Mouse (Mus musculus) limb, embryonic 14.5 days (tissue): ENCODE measurements at regions not wholly inside any gene's neighbourhood (a gene's known extent, or its start where the extent isn't known, plus 50 kb on each side); places are given as distances from the start of the nearest gene placed in this dataset.

Experiments used
- ATAC-seq: fragments of 200-750 bp; cut with Nextera tagmentation; 2 replicates; pipeline ENCODE4 v1.8.0; 2017; ENCODE audit warnings: low read depth, moderate number of reproducible peaks, moderate TSS enrichment; ENCODE audit not compliant: low FRiP score
- DNase-seq: peaks from one replicate; pipeline ENCODE4 v3.0.0-alpha.2; 2015; ENCODE audit warnings: low spot score
- H3K27ac ChIP-seq: fragments of 300-500 bp; sonication (generic); replicated peaks from 2 replicates; pipeline ENCODE4 v1.5.1; 2014; ENCODE audit warnings: low read depth, mild to moderate bottlenecking, low read length, moderate library complexity, mixed read lengths
- H3K27me3 ChIP-seq: fragments of 300-500 bp; sonication (generic); 2 replicates; pipeline ENCODE4 v1.6.1; 2014; ENCODE audit warnings: low read length, mixed read lengths; ENCODE audit not compliant: control insufficient read depth, insufficient read depth
- H3K36me3 ChIP-seq: fragments of 300-500 bp; sonication (generic); 2 replicates; pipeline ENCODE4 v1.6.1; 2014; ENCODE audit warnings: mild to moderate bottlenecking, low read length, moderate library complexity, mixed read lengths; ENCODE audit not compliant: control insufficient read depth, insufficient read depth
- H3K4me1 ChIP-seq: fragments of 300-500 bp; sonication (generic); 2 replicates; pipeline ENCODE4 v1.6.1; 2014; ENCODE audit warnings: antibody characterized with exemption, low read length, mixed read lengths; ENCODE audit not compliant: control insufficient read depth, insufficient read depth
- H3K4me2 ChIP-seq: fragments of 300-500 bp; sonication (generic); replicated peaks from 2 replicates; pipeline ENCODE4 v1.6.1; 2014; ENCODE audit warnings: low read depth, mild to moderate bottlenecking, low read length, moderate library complexity; ENCODE audit not compliant: severe bottlenecking
- H3K4me3 ChIP-seq: fragments of 300-500 bp; sonication (generic); replicated peaks from 2 replicates; pipeline ENCODE4 v1.5.1; 2014; ENCODE audit warnings: low read length
- H3K9ac ChIP-seq: fragments of 300-500 bp; sonication (generic); 2 replicates; pipeline ENCODE4 v1.6.1; 2014; ENCODE audit warnings: mild to moderate bottlenecking, low read depth, low read length, moderate library complexity; ENCODE audit not compliant: severe bottlenecking
- H3K9me3 ChIP-seq: fragments of 300-500 bp; sonication (generic); 2 replicates; pipeline ENCODE4 v1.6.1; 2016; ENCODE audit warnings: low read length; ENCODE audit not compliant: control insufficient read depth
- POLR2A ChIP-seq: fragments of 200-500 bp; IDR thresholded peaks from 2 replicates; pipeline ENCODE4 v1.8.0; 2012; ENCODE audit warnings: inconsistent platforms, mild to moderate bottlenecking, moderate library complexity, borderline replicate concordance; ENCODE audit not compliant: insufficient read depth, insufficient read length; ENCODE audit errors: extremely low read depth
- WGBS: fragments of 180-500 bp; shearing (Covaris S2); extraction: QIAGEN DNeasy Blood & Tissue Kit; methylation state at CpG from one replicate; pipeline ENCODE4 v1.1.7; 2014; 5-methylcytosine and 5-hydroxymethylcytosine counted together

GRCm38 (mm10) chr2:63472248-63472647, 288.2 kb upstream of the Kcnh7 start:
- DNase-seq (no peak), ATAC-seq (no peak)
- H3K36me3 ChIP-seq: no peaks in the 10 kb centered on the region
- H3K4me3 ChIP-seq: no peak overlapping the region
- no peaks in the 10 kb centered on the region for H3K4me1 ChIP-seq
- no peak overlapping the region for H3K4me2 ChIP-seq
- no peak for TF ChIP-seq POLR2A
- H3K9me3 ChIP-seq: no peaks in the 10 kb centered on the region
- H3K27ac ChIP-seq: no peak overlapping the region
- H3K9ac ChIP-seq: no peak overlapping the region
- no peaks in the 10 kb centered on the region for H3K27me3 ChIP-seq
- whole genome bisulfite sequencing: 43% methylated on average over 2 of the region's 2 CpGs

- H3K9me3 ChIP-seq: no peaks in the 10 kb centered on the region
- 88% methylated on average over 2 of the region's 2 CpGs for WGBS
- TF ChIP-seq POLR2A: no peak
- no peaks in the 10 kb centered on the region for H3K27me3 ChIP-seq
- no peak overlapping the region for H3K4me3 ChIP-seq
- no peaks in the 10 kb centered on the region for H3K36me3 ChIP-seq
- no peak overlapping the region for H3K4me2 ChIP-seq
- H3K9ac ChIP-seq: no peak overlapping the region
- H3K27ac ChIP-seq: no peak overlapping the region
- peaks cover 5% of the 10 kb centered on the region; the same call in 1 of the 2 replicates for H3K4me1 ChIP-seq
- DNase-seq (no peak), ATAC-seq (no peak)
Observed at GRCm38 (mm10) chr2:63459112-63459511, 275.0 kb upstream of the Kcnh7 start.

- no peaks in the 10 kb centered on the region for H3K27me3 ChIP-seq
- no peak overlapping the region for H3K9ac ChIP-seq
- H3K4me3 ChIP-seq: no peak overlapping the region
- no peaks in the 10 kb centered on the region for H3K36me3 ChIP-seq
- no peak overlapping the region for H3K27ac ChIP-seq
- TF ChIP-seq POLR2A: no peak
- H3K4me2 ChIP-seq: no peak overlapping the region
- peaks cover 5% of the 10 kb centered on the region; the same call in 1 of the 2 replicates for H3K4me1 ChIP-seq
- ATAC-seq: no peak
- H3K9me3 ChIP-seq: no peaks in the 10 kb centered on the region
- DNase-seq: no peak
- 48% methylated on average over 10 of the region's 10 CpGs for WGBS
Observed at GRCm38 (mm10) chr2:63454263-63455011, 270.4 kb upstream of the Kcnh7 start.

- no peaks in the 10 kb centered on the region for H3K27me3 ChIP-seq
- ATAC-seq (no peak), DNase-seq (no peak)
- peaks cover 5% of the 10 kb centered on the region; the same call in 1 of the 2 replicates for H3K4me1 ChIP-seq
- no peak overlapping the region for H3K4me3 ChIP-seq
- TF ChIP-seq POLR2A: no peak
- no peak overlapping the region for H3K9ac ChIP-seq
- no peak overlapping the region for H3K4me2 ChIP-seq
- no peak overlapping the region for H3K27ac ChIP-seq
- no peaks in the 10 kb centered on the region for H3K9me3 ChIP-seq
- no peaks in the 10 kb centered on the region for H3K36me3 ChIP-seq
- WGBS: 53% methylated on average over 1 of the region's 1 CpGs
Observed at GRCm38 (mm10) chr2:63452891-63453290, 268.8 kb upstream of the Kcnh7 start.

- no peak for TF ChIP-seq POLR2A
- Histone ChIP-seq H3K4me3 (no peak overlapping the region), H3K4me1 (peaks cover 5% of the 10 kb centered on the region; the same call in 1 of the 2 replicates), H3K27me3 (no peaks in the 10 kb centered on the region), H3K36me3 (no peaks in the 10 kb centered on the region), H3K27ac (no peak overlapping the region), H3K4me2 (no peak overlapping the region), H3K9ac (no peak overlapping the region), H3K9me3 (no peaks in the 10 kb centered on the region)
- ATAC-seq: no peak
- WGBS: 75% methylated on average over 1 of the region's 1 CpGs
- DNase-seq: peak; percentile 17
Observed at GRCm38 (mm10) chr2:63452164-63452563, 268.1 kb upstream of the Kcnh7 start.

- Histone ChIP-seq H3K4me2 (no peak overlapping the region), H3K27ac (no peak overlapping the region), H3K4me3 (no peak overlapping the region), H3K9me3 (no peaks in the 10 kb centered on the region), H3K27me3 (no peaks in the 10 kb centered on the region), H3K9ac (no peak overlapping the region), H3K4me1 (no peaks in the 10 kb centered on the region), H3K36me3 (no peaks in the 10 kb centered on the region)
- TF ChIP-seq POLR2A: no peak
- ATAC-seq: no peak
- no peak for DNase-seq
Observed at GRCm38 (mm10) chr2:63434327-63434726, 250.2 kb upstream of the Kcnh7 start.
